Mouse (Mus musculus): ENCODE results near the gene Gnao1. TPM values are rescaled to one million over a fixed set of nuclear protein-coding genes. Genes with fewer than 3 reads are reported as not detected.

Gene Gnao1
- total and polyA plus RNA-seq, 3 experiments = 1.1 to 13.5 (median 3.5) TPM

DNA sequence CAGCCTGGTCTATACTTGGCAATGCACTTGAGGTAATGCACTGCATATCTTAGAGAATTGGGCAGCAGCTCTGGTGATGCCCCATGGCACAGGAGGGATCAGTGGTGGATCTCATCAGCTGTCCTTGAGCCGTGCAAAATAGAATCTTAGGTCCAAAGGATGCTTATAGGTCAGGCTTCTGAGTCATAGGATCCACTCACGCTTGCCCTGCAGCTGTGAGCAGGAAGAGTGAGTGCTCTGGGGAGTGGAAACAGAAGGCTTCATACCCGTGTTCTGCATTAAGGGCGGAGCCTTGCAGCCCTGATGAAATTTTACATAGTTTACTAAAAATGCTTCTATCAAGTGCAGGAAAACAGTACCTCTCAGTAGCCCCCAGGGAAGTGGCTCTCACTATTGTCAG lies 45.5 kb downstream of the Gnao1 start:
- no peak overlapping the region for H3K27ac ChIP-seq (ENCODE audit: insufficient read depth, low read depth)
- H3K4me2 ChIP-seq (ENCODE audit: insufficient read depth, low read depth, poor library complexity, severe bottlenecking) = no peak overlapping the region
- no peaks in the 10 kb centered on the region for H3K27me3 ChIP-seq (replicated peaks)
- H3K36me3 ChIP-seq (replicated peaks in 1 of 2; ENCODE audit: control insufficient read depth in 1 of 2, insufficient read depth in 1 of 2, low read length in 1 of 2) = peaks cover 0 to 3% of the 10 kb centered on the region in 2 experiments
- dilution Hi-C loops (cut with MboI; ENCODE audit: extremely low pct_ligation_motif_present, extremely low pct_unique_long_range_greater_than_20kb, low sequenced_read_pairs) (no loop called here), in situ Hi-C loops (cut with MboI; ENCODE audit: low pct_ligation_motif_present, low pct_unique_long_range_greater_than_20kb, low sequenced_read_pairs) (no loop called here)
- H3K9ac ChIP-seq (ENCODE audit: insufficient read depth, low read depth) = no peak overlapping the region
- H3K4me3 ChIP-seq (replicated peaks in 1 of 3; ENCODE audit: low read depth in 2 of 3, low read length in 2 of 3, poor library complexity in 1 of 3) = no peak overlapping the region
- H3K79me2 ChIP-seq (replicated peaks; ENCODE audit: control insufficient read depth, extremely low read depth, insufficient read depth, poor library complexity, severe bottlenecking) = no peaks in the 10 kb centered on the region
- no peak for TF ChIP-seq BHLHE40 (IDR thresholded peaks at IDR 0.05; ENCODE audit: low read depth, low read length)
- TF ChIP-seq ELF1 (IDR thresholded peaks at IDR 0.05; ENCODE audit: low read depth, low read length) = no peak
- TF ChIP-seq MAZ (IDR thresholded peaks at IDR 0.05; ENCODE audit: low read depth, low read length) = no peak
- no peak for TF ChIP-seq SIN3A (IDR thresholded peaks at IDR 0.05; ENCODE audit: low read length)
- TF ChIP-seq POLR2A (IDR thresholded peaks at IDR 0.05; ENCODE audit: low read depth, low read length) = no peak
- no peak for TF ChIP-seq RAD21 (IDR thresholded peaks at IDR 0.05; ENCODE audit: low read depth, low read length)
- TF ChIP-seq POLR2AphosphoS2 (IDR thresholded peaks at IDR 0.05; ENCODE audit: low read depth, low read length) = no peak
- no peak for TF ChIP-seq MEF2A (IDR thresholded peaks at IDR 0.05; ENCODE audit: borderline replicate concordance, low read depth, low read length)
- no peak for TF ChIP-seq JUND (conservative IDR thresholded peaks at IDR 0.05; ENCODE audit: low read depth, low read length)
- H3K4me1 ChIP-seq (ENCODE audit: control insufficient read depth in 1 of 2, insufficient read depth in 2 of 2) = peaks cover 0 to 10% of the 10 kb centered on the region in 2 experiments; a peak in 1 of 4 replicates
- no peak for DNase-seq (ENCODE audit: extremely low read depth)
- no peaks in the 10 kb centered on the region for H3K9me3 ChIP-seq (replicated peaks; ENCODE audit: low read length)

DNA sequence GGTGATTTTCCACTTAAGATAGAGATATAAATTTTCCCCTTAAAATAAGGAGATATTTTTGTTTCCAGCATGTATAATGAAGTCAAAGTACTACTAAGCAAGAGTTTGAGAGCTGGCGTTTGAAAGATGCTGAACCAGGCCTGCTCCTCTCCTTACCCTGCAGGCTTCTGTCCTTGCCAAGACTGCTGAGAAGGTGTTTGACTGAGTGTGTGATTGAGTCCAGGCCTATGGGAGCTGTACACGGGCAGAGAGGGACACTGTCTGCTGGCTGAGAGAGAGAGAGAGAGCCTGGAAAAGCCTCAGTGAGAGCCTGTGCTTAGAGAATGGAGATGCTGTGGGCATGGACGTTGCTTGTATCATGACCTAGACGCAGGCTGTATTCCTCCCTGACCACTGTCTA lies 47.4 kb downstream of the Gnao1 start:
- Histone ChIP-seq H3K36me3 (replicated peaks in 1 of 2; ENCODE audit: control insufficient read depth in 1 of 2, insufficient read depth in 1 of 2, low read length in 1 of 2) (peaks cover 0 to 8% of the 10 kb centered on the region in 2 experiments), H3K9me3 (replicated peaks; ENCODE audit: low read length) (no peaks in the 10 kb centered on the region), H3K27me3 (replicated peaks) (no peaks in the 10 kb centered on the region), H3K4me3 (replicated peaks in 1 of 3; ENCODE audit: low read depth in 2 of 3, low read length in 2 of 3, poor library complexity in 1 of 3) (no peak overlapping the region), H3K4me2 (ENCODE audit: insufficient read depth, low read depth, poor library complexity, severe bottlenecking) (no peak overlapping the region), H3K27ac (ENCODE audit: insufficient read depth, low read depth) (no peak overlapping the region), H3K9ac (ENCODE audit: insufficient read depth, low read depth) (no peak overlapping the region), H3K79me2 (replicated peaks; ENCODE audit: control insufficient read depth, extremely low read depth, insufficient read depth, poor library complexity, severe bottlenecking) (no peaks in the 10 kb centered on the region), H3K4me1 (ENCODE audit: control insufficient read depth in 1 of 2, insufficient read depth in 2 of 2) (peaks cover 0 to 7% of the 10 kb centered on the region in 2 experiments; a peak in 1 of 4 replicates)
- DNase-seq (ENCODE audit: extremely low read depth) = no peak
- in situ Hi-C loops (cut with MboI; ENCODE audit: low pct_ligation_motif_present, low pct_unique_long_range_greater_than_20kb, low sequenced_read_pairs) = no loop called here
- dilution Hi-C loops (cut with MboI; ENCODE audit: extremely low pct_ligation_motif_present, extremely low pct_unique_long_range_greater_than_20kb, low sequenced_read_pairs) = no loop called here
- TF ChIP-seq GABPA (IDR thresholded peaks at IDR 0.05; ENCODE audit: insufficient replicate concordance, low read depth, low read length) (no peak), MXI1 (IDR thresholded peaks at IDR 0.05; ENCODE audit: low read depth, low read length) (no peak), NRF1 (IDR thresholded peaks at IDR 0.05; ENCODE audit: low read depth, low read length) (no peak), ZKSCAN1 (IDR thresholded peaks at IDR 0.05; ENCODE audit: borderline replicate concordance, low read depth, low read length) (no peak), ZMIZ1 (IDR thresholded peaks at IDR 0.05; ENCODE audit: low read depth, low read length) (no peak), POLR2AphosphoS2 (IDR thresholded peaks at IDR 0.05; ENCODE audit: low read depth, low read length) (no peak), EP300 (IDR thresholded peaks at IDR 0.05; ENCODE audit: low read length) (no peak), POLR2A (IDR thresholded peaks at IDR 0.05; ENCODE audit: low read depth, low read length) (no peak), CTCF (conservative IDR thresholded peaks at IDR 0.05 in 1 of 2, IDR thresholded peaks at IDR 0.05 in 1 of 2; ENCODE audit: low read depth in 2 of 2, low read length in 2 of 2) (no peak), JUND (conservative IDR thresholded peaks at IDR 0.05; ENCODE audit: low read depth, low read length) (no peak), KAT2A (IDR thresholded peaks at IDR 0.05; ENCODE audit: insufficient replicate concordance, low read length) (no peak), MAX (IDR thresholded peaks at IDR 0.05; ENCODE audit: low read length) (no peak), RAD21 (IDR thresholded peaks at IDR 0.05; ENCODE audit: low read depth, low read length) (no peak), TCF12 (IDR thresholded peaks at IDR 0.05; ENCODE audit: low read depth, low read length) (no peak), RCOR1 (conservative IDR thresholded peaks at IDR 0.05; ENCODE audit: low read depth, low read length) (no peak), ELF1 (IDR thresholded peaks at IDR 0.05; ENCODE audit: low read depth, low read length) (no peak), USF2 (conservative IDR thresholded peaks at IDR 0.05; ENCODE audit: low read depth, low read length) (no peak), UBTF (IDR thresholded peaks at IDR 0.05; ENCODE audit: low read depth, low read length) (no peak)

Measured in CH12.LX (cell line).